Mouse (Mus musculus) MEL (cell line): ENCODE measurements at regions not wholly inside any gene's neighbourhood (a gene's known extent, or its start where the extent isn't known, plus 50 kb on each side); places are given as distances from the start of the nearest gene placed in this dataset.

ENCODE experiments used
- DNase-seq: peaks from one replicate; pipeline ENCODE4 v3.0.0; 2011; ENCODE audit warnings: low read depth, low spot score
- H3K27ac ChIP-seq: 2 replicates; pipeline ENCODE4 v1.5.1; 2012; ENCODE audit warnings: low read depth, mild to moderate bottlenecking, control low read depth, low read length, moderate library complexity; ENCODE audit not compliant: control insufficient read depth
- H3K27me3 ChIP-seq, 2 experiments: fragments of 150-350 bp in 1 of 2; sonication (generic) in 1 of 2; 2 replicates each; pipeline ENCODE4 v1.6.1; 2012; ENCODE audit warnings: low read length in 2 of 2, mild to moderate bottlenecking in 2 of 2, improper control_type of control experiment in 1 of 2, moderate library complexity in 1 of 2; ENCODE audit not compliant: insufficient read depth in 2 of 2, control insufficient read depth in 1 of 2
- H3K36me3 ChIP-seq, 2 experiments: 2 replicates each; pipeline ENCODE4 v1.6.1; 2012 to 2014; ENCODE audit warnings: low read length in 2 of 2, improper control_type of control experiment in 1 of 2, inconsistent platforms in 1 of 2, mild to moderate bottlenecking in 1 of 2; ENCODE audit not compliant: insufficient read depth in 2 of 2, control insufficient read depth in 1 of 2
- H3K4me1 ChIP-seq, 2 experiments: fragments of 150-350 bp in 1 of 2; sonication (generic) in 1 of 2; 2 replicates each; pipeline ENCODE4 v1.6.1; 2012; ENCODE audit warnings: low read length in 2 of 2, improper control_type of control experiment in 1 of 2, mild to moderate bottlenecking in 1 of 2; ENCODE audit not compliant: insufficient read depth in 2 of 2, control insufficient read depth in 1 of 2
- H3K4me3 ChIP-seq, 2 experiments: fragments of 150-350 bp in 1 of 2; sonication (generic) in 1 of 2; 2 replicates each; pipeline ENCODE4 v1.5.1; 2012; ENCODE audit warnings: low read depth in 2 of 2, low read length in 2 of 2, mild to moderate bottlenecking in 2 of 2, moderate library complexity in 2 of 2, control low read depth in 1 of 2, improper control_type of control experiment in 1 of 2; ENCODE audit not compliant: control insufficient read depth in 1 of 2, insufficient read depth in 1 of 2
- H3K79me2 ChIP-seq: 2 replicates; pipeline ENCODE4 v1.6.1; 2012; ENCODE audit warnings: mild to moderate bottlenecking, low read length, moderate library complexity; ENCODE audit not compliant: control insufficient read depth, poor library complexity, insufficient read depth
- H3K9ac ChIP-seq: 2 replicates; pipeline ENCODE4 v1.6.1; 2012; ENCODE audit warnings: low read depth, mild to moderate bottlenecking, control low read depth, low read length, moderate library complexity; ENCODE audit not compliant: control insufficient read depth, poor library complexity, severe bottlenecking
- H3K9me3 ChIP-seq: fragments of 150-350 bp; sonication (generic); replicated peaks from 2 replicates; pipeline ENCODE4 v1.6.1; 2012; ENCODE audit warnings: mild to moderate bottlenecking, low read length, improper control_type of control experiment, moderate library complexity; ENCODE audit not compliant: insufficient read depth
- CHD1 ChIP-seq: IDR thresholded peaks from 2 replicates; pipeline ENCODE4 v1.6.1; 2012; ENCODE audit warnings: low read depth, mild to moderate bottlenecking, inconsistent platforms, low read length, improper control_type of control experiment
- CHD2 ChIP-seq: IDR thresholded peaks from 2 replicates; pipeline ENCODE4 v1.6.1; 2011; ENCODE audit warnings: low read length, improper control_type of control experiment
- CTCF ChIP-seq, 3 experiments: IDR thresholded peaks in 2 of 3; conservative IDR thresholded peaks in 1 of 3; 2 replicates each; pipeline ENCODE4 v1.5.1; 2011 to 2012; ENCODE audit warnings: low read length in 3 of 3, low read depth in 2 of 3, mild to moderate bottlenecking in 2 of 3, improper control_type of control experiment in 1 of 3, inconsistent platforms in 1 of 3, mixed read lengths in 1 of 3, moderate library complexity in 1 of 3; ENCODE audit not compliant: control insufficient read depth in 1 of 3, insufficient read depth in 1 of 3, poor library complexity in 1 of 3, severe bottlenecking in 1 of 3
- ELF1 ChIP-seq: IDR thresholded peaks from 2 replicates; pipeline ENCODE4 v1.6.1; 2014; ENCODE audit warnings: low read depth, mild to moderate bottlenecking, inconsistent platforms, low read length, improper control_type of control experiment, moderate library complexity
- EP300 ChIP-seq, 2 experiments: IDR thresholded peaks; 2 replicates each; pipeline ENCODE4 v1.6.1; 2011; ENCODE audit warnings: improper control_type of control experiment in 2 of 2, low read length in 2 of 2, low read depth in 1 of 2, mild to moderate bottlenecking in 1 of 2
- ETS1 ChIP-seq: IDR thresholded peaks from 2 replicates; pipeline ENCODE4 v1.6.1; 2012; ENCODE audit warnings: low read depth, mild to moderate bottlenecking, inconsistent platforms, low read length, improper control_type of control experiment, moderate library complexity
- GATA1 ChIP-seq: IDR thresholded peaks from 2 replicates; pipeline ENCODE4 v1.6.1; 2011; ENCODE audit warnings: low read depth, low read length, improper control_type of control experiment
- HCFC1 ChIP-seq: IDR thresholded peaks from 2 replicates; pipeline ENCODE4 v1.6.1; 2012; ENCODE audit warnings: low read depth, mild to moderate bottlenecking, inconsistent platforms, low read length, improper control_type of control experiment, moderate library complexity
- JUND ChIP-seq: IDR thresholded peaks from 2 replicates; pipeline ENCODE4 v1.6.1; 2011; ENCODE audit warnings: low read depth, mild to moderate bottlenecking, improper control_type of control experiment, low read length
- KAT2A ChIP-seq: conservative IDR thresholded peaks from 2 replicates; pipeline ENCODE4 v1.6.1; 2012; ENCODE audit warnings: low read depth, low read length, improper control_type of control experiment, inconsistent platforms
- MAZ ChIP-seq: IDR thresholded peaks from 2 replicates; pipeline ENCODE4 v1.6.1; 2012; ENCODE audit warnings: low read depth, mild to moderate bottlenecking, inconsistent platforms, low read length, improper control_type of control experiment
- MXI1 ChIP-seq: IDR thresholded peaks from 2 replicates; pipeline ENCODE4 v1.6.1; 2011; ENCODE audit warnings: mild to moderate bottlenecking, low read depth, low read length, improper control_type of control experiment
- MYB ChIP-seq: IDR thresholded peaks from 2 replicates; pipeline ENCODE4 v1.6.1; 2011; ENCODE audit warnings: mild to moderate bottlenecking, low read depth, low read length, improper control_type of control experiment
- MYC ChIP-seq: IDR thresholded peaks from 2 replicates; pipeline ENCODE4 v1.6.1; 2011; ENCODE audit warnings: low read depth, mild to moderate bottlenecking, low read length, improper control_type of control experiment, moderate library complexity
- POLR2A ChIP-seq, 2 experiments: IDR thresholded peaks; 2 replicates each; pipeline ENCODE4 v1.6.1; 2011 to 2012; ENCODE audit warnings: low read length in 2 of 2, mild to moderate bottlenecking in 2 of 2, control low read depth in 1 of 2, improper control_type of control experiment in 1 of 2, low read depth in 1 of 2, moderate library complexity in 1 of 2; ENCODE audit not compliant: control insufficient read depth in 1 of 2, insufficient read depth in 1 of 2, poor library complexity in 1 of 2
- POLR2AphosphoS2 ChIP-seq: IDR thresholded peaks from 2 replicates; pipeline ENCODE4 v1.6.1; 2011; ENCODE audit warnings: low read length, improper control_type of control experiment
- POLR2AphosphoS5 ChIP-seq: IDR thresholded peaks from 2 replicates; pipeline ENCODE4 v1.6.1; 2012; ENCODE audit warnings: low read depth, borderline replicate concordance, mild to moderate bottlenecking, inconsistent platforms, low read length, moderate library complexity, mixed read lengths
- RAD21 ChIP-seq: IDR thresholded peaks from 2 replicates; pipeline ENCODE4 v1.6.1; 2011; ENCODE audit warnings: mild to moderate bottlenecking, low read depth, low read length, improper control_type of control experiment
- RCOR1 ChIP-seq: IDR thresholded peaks from 2 replicates; pipeline ENCODE4 v1.6.1; 2012; ENCODE audit warnings: low read depth, mild to moderate bottlenecking, inconsistent platforms, low read length, improper control_type of control experiment
- SIN3A ChIP-seq: IDR thresholded peaks from 2 replicates; pipeline ENCODE4 v1.6.1; 2012; ENCODE audit warnings: low read length, improper control_type of control experiment, inconsistent platforms
- SMC3 ChIP-seq: IDR thresholded peaks from 2 replicates; pipeline ENCODE4 v1.6.1; 2011; ENCODE audit warnings: low read depth, low read length, improper control_type of control experiment
- TAL1 ChIP-seq: IDR thresholded peaks from 2 replicates; pipeline ENCODE4 v1.6.1; 2012; ENCODE audit warnings: mild to moderate bottlenecking, inconsistent platforms, low read length, moderate library complexity, mixed read lengths
- TBP ChIP-seq: IDR thresholded peaks from 2 replicates; pipeline ENCODE4 v1.8.0; 2011; ENCODE audit warnings: low read depth, low read length, improper control_type of control experiment
- TCF12 ChIP-seq: IDR thresholded peaks from 2 replicates; pipeline ENCODE4 v1.6.1; 2014; ENCODE audit warnings: low read depth, mild to moderate bottlenecking, inconsistent platforms, low read length, improper control_type of control experiment, moderate library complexity
- ZNF384 ChIP-seq: IDR thresholded peaks from 2 replicates; pipeline ENCODE4 v1.6.1; 2012; ENCODE audit warnings: low read depth, mild to moderate bottlenecking, inconsistent platforms, low read length, improper control_type of control experiment

GRCm38 (mm10) chr9:14200852-14201251, 74.0 kb upstream of the Sesn3 start:
- no peaks in the 10 kb centered on the region for H3K9me3 ChIP-seq
- H3K9ac ChIP-seq = no peak overlapping the region
- peaks cover 0 to 3% of the 10 kb centered on the region in 2 experiments; a peak in 1 of 4 replicates for H3K36me3 ChIP-seq
- no peak for DNase-seq
- no peaks in the 10 kb centered on the region for H3K27me3 ChIP-seq
- no peak overlapping the region; the same call in 1 of the 2 replicates for H3K27ac ChIP-seq
- no peak overlapping the region for H3K4me3 ChIP-seq
- peaks cover 0 to 18% of the 10 kb centered on the region in 2 experiments; a peak in 2 of 4 replicates for H3K4me1 ChIP-seq
- H3K79me2 ChIP-seq = no peaks in the 10 kb centered on the region
- no peak for TF ChIP-seq KAT2A
- no peak for TF ChIP-seq MYB
- no peak for TF ChIP-seq SMC3
- no peak for TF ChIP-seq POLR2AphosphoS2
- TF ChIP-seq CHD2 = no peak
- no peak for TF ChIP-seq SIN3A
- TF ChIP-seq MXI1 = no peak
- no peak for TF ChIP-seq HCFC1
- no peak for TF ChIP-seq RCOR1
- no peak for TF ChIP-seq EP300 (IDR thresholded peaks at IDR 0.05; ENCODE audit: low read depth in 1 of 2, low read length in 2 of 2)
- no peak for TF ChIP-seq POLR2A (IDR thresholded peaks at IDR 0.05; ENCODE audit: control insufficient read depth in 1 of 2, insufficient read depth in 1 of 2, low read depth in 1 of 2, low read length in 2 of 2, poor library complexity in 1 of 2)
- TF ChIP-seq RAD21 = no peak
- no peak for TF ChIP-seq POLR2AphosphoS5
- TF ChIP-seq MAZ = no peak
- TF ChIP-seq CTCF (IDR thresholded peaks at IDR 0.05 in 2 of 3, conservative IDR thresholded peaks at IDR 0.05 in 1 of 3; ENCODE audit: control insufficient read depth in 1 of 3, insufficient read depth in 1 of 3, low read depth in 2 of 3, low read length in 3 of 3, poor library complexity in 1 of 3, severe bottlenecking in 1 of 3) = no peak
- no peak for TF ChIP-seq CHD1
- TF ChIP-seq MYC = no peak

- Histone ChIP-seq H3K27me3 (no peaks in the 10 kb centered on the region), H3K9ac (no peak overlapping the region)
- 0 out of 2 replicates have a peak, but pooled peaks have one; percentile 32 for TF ChIP-seq TCF12
- no peak for TF ChIP-seq MYB
- no peak for TF ChIP-seq CHD2
- TF ChIP-seq SMC3 = no peak
- 0 out of 2 replicates have a peak, but pooled peaks have one; percentile 28 for TF ChIP-seq GATA1
- TF ChIP-seq JUND = no peak
- no peak for TF ChIP-seq ZNF384
- no peak for TF ChIP-seq ELF1
- TF ChIP-seq TAL1 = 0 out of 2 replicates have a peak, but pooled peaks have one; percentile 7
- TF ChIP-seq TBP = 0 out of 2 replicates have a peak, but pooled peaks have one; percentile 18
- TF ChIP-seq SIN3A = no peak
- TF ChIP-seq ETS1 = no peak; the same call in 1 of the 2 replicates
- no peak for TF ChIP-seq HCFC1
- TF ChIP-seq RAD21 = no peak
- TF ChIP-seq EP300 (IDR thresholded peaks at IDR 0.05; ENCODE audit: low read depth in 1 of 2, low read length in 2 of 2) = peak in 1 of 2 experiments; percentile 48; a peak in 1 of 4 replicates
- TF ChIP-seq, all 39 proteins: peak for 5
- no peaks in the 10 kb centered on the region for H3K79me2 ChIP-seq
- peaks cover 0 to 18% of the 10 kb centered on the region in 2 experiments; a peak in 2 of 4 replicates for H3K4me1 ChIP-seq
- H3K4me3 ChIP-seq = no peak overlapping the region
- DNase-seq = peak; percentile 76
- no peaks in the 10 kb centered on the region for H3K9me3 ChIP-seq
- peaks cover 0 to 3% of the 10 kb centered on the region in 2 experiments; a peak in 1 of 4 replicates for H3K36me3 ChIP-seq
- no peak overlapping the region; the same call in 1 of the 2 replicates for H3K27ac ChIP-seq
These were observed 72.1 kb upstream of the Sesn3 start for GRCm38 (mm10) chr9:14202551-14203306.
